In genomic region chr1:195131675-195132015, GRCm38 (mm10) we compare ENCODE assay signal across 8 mouse cellular contexts. TPM values are rescaled to one million over a fixed set of nuclear protein-coding genes. Genes with fewer than 3 reads are reported as not detected.
DNase-seq lines count a peak whose midpoint lies in the region; ATAC-seq and TF ChIP-seq lines count a peak whose summit lies in the region.

No protein-coding gene starts in this region.

- 27% methylated on average over 4 of the region's 4 CpGs for WGBS in embryonic facial prominence, embryonic 12.5 days
- 26% methylated on average over 4 of the region's 4 CpGs for WGBS in intestine, postnatal 0 days
- WGBS in neural tube, embryonic 12.5 days = 31% methylated on average over 4 of the region's 4 CpGs

- no peak for ATAC-seq in embryonic facial prominence, embryonic 12.5 days (ENCODE audit: insufficient number of reproducible peaks, insufficient read depth, low FRiP score, low TSS enrichment)
- ATAC-seq in intestine, postnatal 0 days = no peak
- ATAC-seq in neural tube, embryonic 12.5 days (ENCODE audit: low FRiP score, low read depth) = no peak

- H3K4me3 ChIP-seq in layer of hippocampus, adult 2 months = peak overlapping the region; percentile 72
- H3K4me3 ChIP-seq in embryonic facial prominence, embryonic 12.5 days = peak overlapping the region; percentile 59
- H3K4me3 ChIP-seq in intestine, postnatal 0 days (ENCODE audit: low read depth, low read length) = peak overlapping the region; percentile 68
- H3K4me3 ChIP-seq in neural tube, embryonic 12.5 days = peak overlapping the region; percentile 56

- H3K9me3 ChIP-seq in embryonic facial prominence, embryonic 12.5 days = no peaks in the 10 kb centered on the region
- no peaks in the 10 kb centered on the region for H3K9me3 ChIP-seq in intestine, postnatal 0 days (ENCODE audit: control insufficient read depth)
- no peaks in the 10 kb centered on the region for H3K9me3 ChIP-seq in neural tube, embryonic 12.5 days

- H3K9ac ChIP-seq in embryonic facial prominence, embryonic 12.5 days = no peak overlapping the region
- peak overlapping the region; percentile 94 for H3K9ac ChIP-seq in intestine, postnatal 0 days (ENCODE audit: low read depth, low read length)
- peak overlapping the region; percentile 68; the same call in 1 of the 2 replicates for H3K9ac ChIP-seq in neural tube, embryonic 12.5 days

- H3K27me3 ChIP-seq in embryonic facial prominence, embryonic 12.5 days = no peaks in the 10 kb centered on the region
- no peaks in the 10 kb centered on the region for H3K27me3 ChIP-seq in intestine, postnatal 0 days (replicated peaks; ENCODE audit: control insufficient read depth, insufficient read depth, low read length)
- H3K27me3 ChIP-seq in neural tube, embryonic 12.5 days (replicated peaks) = no peaks in the 10 kb centered on the region

- no peak for TF ChIP-seq CTCF in layer of hippocampus, adult 2 months (conservative IDR thresholded peaks at IDR 0.05)
- TF ChIP-seq CTCF in intestine, postnatal 0 days (IDR thresholded peaks at IDR 0.05; ENCODE audit: low read depth) = no peak

- peak overlapping the region; percentile 41 for H3K4me2 ChIP-seq in embryonic facial prominence, embryonic 12.5 days (replicated peaks)
- H3K4me2 ChIP-seq in intestine, postnatal 0 days (replicated peaks; ENCODE audit: low read depth) = peak overlapping the region; percentile 68
- peak overlapping the region; percentile 56 for H3K4me2 ChIP-seq in neural tube, embryonic 12.5 days (replicated peaks)

- no peak for DNase-seq in layer of hippocampus, adult 2 months (ENCODE audit: low spot score in 2 of 2)
- DNase-seq in layer of hippocampus, postnatal 36 days = no peak
- DNase-seq in urinary bladder, adult 18-20 months (ENCODE audit: low spot score in 2 of 2) = no peak
- DNase-seq in spleen, postnatal 36 days (ENCODE audit: low spot score in 2 of 2) = no peak
- DNase-seq in kidney, postnatal 36 days = no peak

- H3K4me1 ChIP-seq in embryonic facial prominence, embryonic 12.5 days = no peaks in the 10 kb centered on the region
- H3K4me1 ChIP-seq in intestine, postnatal 0 days (replicated peaks; ENCODE audit: control insufficient read depth, insufficient read depth, low read length) = no peaks in the 10 kb centered on the region
- H3K4me1 ChIP-seq in neural tube, embryonic 12.5 days = no peaks in the 10 kb centered on the region

- peaks cover 4% of the 10 kb centered on the region for H3K36me3 ChIP-seq in embryonic facial prominence, embryonic 12.5 days
- peaks cover 15% of the 10 kb centered on the region for H3K36me3 ChIP-seq in intestine, postnatal 0 days (ENCODE audit: control insufficient read depth, insufficient read depth)
- H3K36me3 ChIP-seq in neural tube, embryonic 12.5 days = peaks cover 7% of the 10 kb centered on the region; the same call in 1 of the 2 replicates

- H3K27ac ChIP-seq in layer of hippocampus, adult 2 months = peak overlapping the region; percentile 99
- H3K27ac ChIP-seq in embryonic facial prominence, embryonic 12.5 days = peak overlapping the region; percentile 96; the same call in 1 of the 2 replicates
- H3K27ac ChIP-seq in intestine, postnatal 0 days (ENCODE audit: low read depth, low read length) = peak overlapping the region; percentile 98
- H3K27ac ChIP-seq in neural tube, embryonic 12.5 days = no peak overlapping the region

RNA-seq across cellular contexts. Expression of gene Cr1l, which starts 0.3 kb away (rescaled TPM):
- 10 to 100 TPM; 37.3 to 38.2 TPM for total RNA-seq in layer of hippocampus, adult 2 months (2021)
- 10 to 100 TPM; 36.4 to 37.6 TPM for total RNA-seq in layer of hippocampus, postnatal 36 days (2021)
- polyA plus RNA-seq in embryonic facial prominence, embryonic 12.5 days (2016; fragmentation: Nextera tagmentation; extraction: Ambion mirVana) = 46.5 and 50.5 TPM in 2 replicates
- 69.5 and 70.5 TPM in 2 replicates for polyA plus RNA-seq in intestine, postnatal 0 days (2015; fragmentation: Nextera tagmentation; extraction: Ambion mirVana)
- polyA plus RNA-seq in neural tube, embryonic 12.5 days (2016; fragmentation: Nextera tagmentation; extraction: Ambion mirVana) = 37.4 and 38.9 TPM in 2 replicates

RNA-seq across cellular contexts. Expression of gene Cd46, which starts 39.6 kb away (rescaled TPM):
- 1 to 10 TPM; 4.4 to 5.1 TPM for total RNA-seq in layer of hippocampus, adult 2 months (2021)
- total RNA-seq in layer of hippocampus, postnatal 36 days (2021) = 1 to 10 TPM; 3.9 to 4.9 TPM
- polyA plus RNA-seq in embryonic facial prominence, embryonic 12.5 days (2016; fragmentation: Nextera tagmentation; extraction: Ambion mirVana) = 1.3 and 1.6 TPM in 2 replicates
- polyA plus RNA-seq in intestine, postnatal 0 days (2015; fragmentation: Nextera tagmentation; extraction: Ambion mirVana) = 0.72 and 1.3 TPM in 2 replicates
- polyA plus RNA-seq in neural tube, embryonic 12.5 days (2016; fragmentation: Nextera tagmentation; extraction: Ambion mirVana) = 1.2 and 1.4 TPM in 2 replicates

RNA-seq across cellular contexts. Expression of gene Cr2, which starts 44.9 kb away (rescaled TPM):
- total RNA-seq in layer of hippocampus, adult 2 months (2021) = 1 to 10 TPM in 1 of 2 experiments, under 1 TPM in 1; 0.23 to 1.1 TPM
- total RNA-seq in layer of hippocampus, postnatal 36 days (2021) = under 1 TPM; 0.13 to 0.77 TPM
- 0.22 and 0.29 TPM in 2 replicates for polyA plus RNA-seq in embryonic facial prominence, embryonic 12.5 days (2016; fragmentation: Nextera tagmentation; extraction: Ambion mirVana)
- 0.08 and 0.10 TPM in 2 replicates for polyA plus RNA-seq in intestine, postnatal 0 days (2015; fragmentation: Nextera tagmentation; extraction: Ambion mirVana)
- 0.20 and 0.24 TPM in 2 replicates for polyA plus RNA-seq in neural tube, embryonic 12.5 days (2016; fragmentation: Nextera tagmentation; extraction: Ambion mirVana)
